Comparison of ENCODE assay signal across 7 mouse cellular contexts in genomic region chr15:77257437-77258229, GRCm38 (mm10). TPM values are rescaled to one million over a fixed set of nuclear protein-coding genes. Genes with fewer than 3 reads are reported as not detected.
A peak's percentile ranks its signal among the peaks of the same experiment; 100 is the strongest.
DNase-seq lines count a peak whose midpoint lies in the region; ATAC-seq and TF ChIP-seq lines count a peak whose summit lies in the region.

No protein-coding gene starts in this region.

- peak; percentile 71 for DNase-seq in Muller cell, postnatal 12 days (ENCODE audit: inconsistent ontology term)
- DNase-seq in brain, adult 2 months (ENCODE audit: low read depth, low spot score): peak; percentile 84
- DNase-seq in forebrain, embryonic 11.5 days (ENCODE audit: low spot score): peak; percentile 73
- DNase-seq in kidney, postnatal 10 days: peak; percentile 76
- DNase-seq in lung, embryonic 14.5 days: peak; percentile 75
- DNase-seq in right cerebral cortex, postnatal 14 days: peak; percentile 74

- 29% methylated on average over 6 of the region's 6 CpGs for WGBS in forebrain, embryonic 11.5 days
- 17% methylated on average over 6 of the region's 6 CpGs for WGBS in heart, embryonic 15.5 days
- 21% methylated on average over 6 of the region's 6 CpGs for WGBS in lung, embryonic 14.5 days

- H3K36me3 ChIP-seq in forebrain, embryonic 11.5 days (ENCODE audit: control insufficient read depth, insufficient read depth, low read length): no peaks in the 10 kb centered on the region
- no peaks in the 10 kb centered on the region for H3K36me3 ChIP-seq in heart, embryonic 15.5 days
- H3K36me3 ChIP-seq in lung, embryonic 14.5 days (ENCODE audit: insufficient read depth): no peaks in the 10 kb centered on the region

- H3K27me3 ChIP-seq in forebrain, embryonic 11.5 days (ENCODE audit: control insufficient read depth, insufficient read depth, low read length): no peaks in the 10 kb centered on the region
- no peaks in the 10 kb centered on the region for H3K27me3 ChIP-seq in heart, embryonic 15.5 days
- H3K27me3 ChIP-seq in lung, embryonic 14.5 days (ENCODE audit: insufficient read depth, low read length): no peaks in the 10 kb centered on the region

- H3K27ac ChIP-seq in forebrain, embryonic 11.5 days (ENCODE audit: low read depth, low read length): no peak overlapping the region
- peak overlapping the region; percentile 56 for H3K27ac ChIP-seq in heart, embryonic 15.5 days
- H3K27ac ChIP-seq in lung, embryonic 14.5 days (ENCODE audit: low read depth): peak overlapping the region; percentile 24; the same call in 1 of the 2 replicates

- no peak overlapping the region for H3K4me2 ChIP-seq in forebrain, embryonic 11.5 days (ENCODE audit: low read depth, low read length, severe bottlenecking)
- peak overlapping the region; percentile 36; the same call in 1 of the 2 replicates for H3K4me2 ChIP-seq in heart, embryonic 15.5 days
- no peak overlapping the region for H3K4me2 ChIP-seq in lung, embryonic 14.5 days

- H3K4me1 ChIP-seq in forebrain, embryonic 11.5 days (replicated peaks; ENCODE audit: control insufficient read depth, insufficient read depth, low read length): peaks cover 7% of the 10 kb centered on the region; the same call in 1 of the 2 replicates
- peaks cover 47% of the 10 kb centered on the region for H3K4me1 ChIP-seq in heart, embryonic 15.5 days (replicated peaks)
- H3K4me1 ChIP-seq in lung, embryonic 14.5 days (ENCODE audit: insufficient read depth): peaks cover 5% of the 10 kb centered on the region

- ATAC-seq in forebrain, embryonic 11.5 days (replicated peaks; ENCODE audit: low FRiP score): no peak
- ATAC-seq in heart, embryonic 15.5 days (replicated peaks; ENCODE audit: insufficient number of reproducible peaks, insufficient read depth, low FRiP score, low read depth): peak; percentile 68
- ATAC-seq in lung, embryonic 14.5 days (ENCODE audit: insufficient read depth): no peak; the same call in 1 of the 2 replicates

- H3K9me3 ChIP-seq in forebrain, embryonic 11.5 days (ENCODE audit: control insufficient read depth, low read length): no peaks in the 10 kb centered on the region
- no peaks in the 10 kb centered on the region for H3K9me3 ChIP-seq in heart, embryonic 15.5 days (replicated peaks)
- H3K9me3 ChIP-seq in lung, embryonic 14.5 days (ENCODE audit: low read depth, low read length): no peaks in the 10 kb centered on the region

- no peak overlapping the region for H3K4me3 ChIP-seq in forebrain, embryonic 11.5 days (ENCODE audit: low read depth, low read length)
- H3K4me3 ChIP-seq in heart, embryonic 15.5 days: no peak overlapping the region
- H3K4me3 ChIP-seq in lung, embryonic 14.5 days (ENCODE audit: low read depth, low read length): no peak overlapping the region

- peak; percentile 69 for TF ChIP-seq CTCF in lung, embryonic 14.5 days (IDR thresholded peaks at IDR 0.05; ENCODE audit: low read depth)

- no peak overlapping the region for H3K9ac ChIP-seq in forebrain, embryonic 11.5 days (ENCODE audit: low read length)
- H3K9ac ChIP-seq in heart, embryonic 15.5 days: no peak overlapping the region
- H3K9ac ChIP-seq in lung, embryonic 14.5 days: no peak overlapping the region

RNA-seq across cellular contexts. Expression of gene Rbfox2, which starts 49.2 kb away (rescaled TPM):
- 68.2 and 77.6 TPM in 2 replicates for polyA plus RNA-seq in forebrain, embryonic 11.5 days (2014; fragmentation: Nextera tagmentation; extraction: Ambion mirVana)
- 54.6 and 61.2 TPM in 2 replicates for polyA plus RNA-seq in heart, embryonic 15.5 days (2015; fragmentation: Nextera tagmentation; extraction: Ambion mirVana)
- 51.9 and 55.8 TPM in 2 replicates for polyA plus RNA-seq in lung, embryonic 14.5 days (2014; fragmentation: Nextera tagmentation; extraction: Ambion mirVana)
